Mouse (Mus musculus) left cerebral cortex, postnatal 10 days (tissue): ENCODE results near the gene Itga1. TPM values are rescaled to one million over a fixed set of nuclear protein-coding genes. Genes with fewer than 3 reads are reported as not detected.

Experiments
- DNase-seq, 2 experiments: peaks; one replicate each; pipeline ENCODE4 v3.0.0; 2021 to 2022; ENCODE audit warnings: low spot score in 2 of 2, mixed read lengths in 1 of 2; ENCODE audit errors: extremely low spot score in 1 of 2
- intact Hi-C: fragments of 180-260 bp; cut with DNase I; formaldehyde crosslinking; loops from one replicate; pipeline ENCODE4 v1.15.1; 2025
- total RNA-seq, 2 experiments: library from RNA; stranded (reverse); gene quantifications; 2 replicates each; pipeline ENCODE4 v1.2.3; 2021

The Itga1 gene
- total RNA-seq, 2 experiments from 2014 or later: 12.7 to 13.3 TPM

DNA sequence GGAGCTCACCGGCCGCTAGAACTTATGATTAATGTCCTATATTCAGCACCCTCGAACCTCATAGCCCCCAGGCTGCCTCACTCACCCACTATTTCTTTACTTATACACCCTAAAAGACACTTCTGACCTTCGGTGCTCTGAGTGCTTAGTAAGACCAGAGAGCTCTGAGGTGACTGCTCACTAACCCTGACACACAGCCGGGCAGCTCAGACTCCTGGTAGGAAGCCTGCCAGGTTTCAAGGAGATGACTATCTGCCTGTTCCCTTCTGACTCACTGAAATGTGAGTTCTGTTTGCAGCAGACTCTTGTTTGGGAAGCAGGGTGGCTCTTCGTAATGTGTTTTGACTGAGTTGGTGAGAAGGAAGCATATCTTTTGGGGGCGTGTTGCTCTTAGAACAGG lies 168.2 kb downstream of the Itga1 start:
- DNase-seq: no peak
- intact Hi-C loops: no loop called here

DNA sequence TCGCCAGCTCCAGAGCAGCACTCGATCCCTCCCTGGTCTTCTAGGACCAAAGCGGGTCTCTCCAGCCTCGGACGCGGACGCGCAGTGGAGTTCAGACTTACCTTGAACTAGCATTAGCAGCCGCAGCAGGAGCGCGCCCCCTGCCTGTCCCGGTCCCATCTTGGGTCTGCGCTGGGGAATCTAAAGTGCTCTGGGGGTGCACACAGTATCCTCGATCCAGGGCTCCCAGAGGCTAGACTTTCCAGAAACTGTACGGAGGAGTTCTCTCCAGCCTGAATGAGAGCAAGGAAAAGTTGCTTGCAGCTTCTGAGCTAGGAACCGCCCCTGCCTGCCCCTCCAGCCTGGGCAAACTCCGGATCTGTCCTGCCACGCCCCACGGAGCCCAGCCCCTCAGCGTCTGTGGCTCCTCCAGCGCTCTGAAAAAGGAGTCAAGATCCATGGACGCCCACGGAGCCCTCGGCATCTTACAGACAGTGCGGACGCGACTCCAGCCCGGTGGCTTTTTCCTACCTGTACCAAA lies 169.9 kb downstream of the Itga1 start, which contains the start of gene Itga2:
TSS of gene Itga2 (minus strand) at position 326 of the 520 bp plus-strand sequence.
- peak in 1 of 2 experiments; percentile 61 for DNase-seq
- intact Hi-C loops: no loop called here

DNA sequence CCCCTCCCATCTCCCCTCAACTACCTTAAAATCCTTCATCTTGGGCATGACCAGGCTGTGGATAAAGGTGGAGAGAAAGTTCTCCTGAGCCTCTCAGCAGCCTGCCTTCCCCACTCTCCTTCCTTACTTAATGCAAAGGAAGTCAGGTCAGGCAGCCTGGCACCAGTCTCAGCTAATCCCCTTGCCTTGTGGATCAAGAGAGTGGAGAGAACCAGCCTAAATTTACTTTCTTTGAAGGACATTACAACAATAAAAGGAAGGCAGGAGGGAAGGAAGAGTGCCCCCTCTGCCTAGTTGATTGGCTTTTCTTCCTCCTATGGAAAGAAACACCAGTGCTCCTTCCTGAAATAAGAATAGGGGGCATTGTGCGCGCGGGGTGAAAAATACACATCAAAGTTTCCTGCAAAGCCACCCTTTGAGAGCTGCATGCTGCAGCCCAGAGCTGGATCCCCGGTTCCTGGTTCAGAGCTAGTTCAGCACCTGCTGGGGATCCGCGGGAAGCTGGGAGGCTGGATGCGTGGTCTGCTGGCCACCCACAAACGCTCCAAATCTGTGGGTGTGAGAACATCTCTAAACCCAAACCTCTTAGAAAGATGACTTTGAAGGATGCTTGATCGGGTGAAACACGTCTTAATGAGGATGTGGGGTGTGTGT lies 170.6 kb downstream of the Itga1 start:
- peak in 1 of 2 experiments; percentile 18 for DNase-seq
- intact Hi-C loops: no loop called here

GRCm38 (mm10) chr13:114924785-114925184 lies 177.0 kb downstream of the Itga1 start:
- DNase-seq: no peak
- intact Hi-C loops: no loop called here

- intact Hi-C loops: no loop called here
- no peak for DNase-seq
These were observed 178.4 kb downstream of the Itga1 start for GRCm38 (mm10) chr13:114923331-114923730.

- intact Hi-C loops: no loop called here
- DNase-seq: no peak
These were observed 186.0 kb downstream of the Itga1 start for GRCm38 (mm10) chr13:114915767-114916166.

DNA sequence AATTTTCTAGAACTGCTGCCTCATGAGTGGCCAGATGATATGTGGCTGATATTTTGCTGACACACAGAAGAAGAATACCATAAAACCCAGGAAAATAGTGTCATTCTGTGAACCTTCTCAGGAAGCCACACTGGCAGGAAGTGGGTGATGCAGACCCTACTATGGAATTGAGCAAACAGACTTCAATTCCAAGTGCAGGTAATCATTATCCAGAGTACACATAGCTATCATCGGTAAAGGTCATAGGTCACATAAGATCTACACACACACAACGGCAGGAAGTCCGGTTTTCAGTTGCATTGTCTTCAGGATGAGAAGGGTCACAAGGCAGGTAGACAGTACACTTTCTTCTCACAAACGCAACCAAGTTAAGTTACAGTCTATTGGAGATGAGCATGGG lies 186.8 kb downstream of the Itga1 start:
- intact Hi-C loops: no loop called here
- no peak for DNase-seq

DNA sequence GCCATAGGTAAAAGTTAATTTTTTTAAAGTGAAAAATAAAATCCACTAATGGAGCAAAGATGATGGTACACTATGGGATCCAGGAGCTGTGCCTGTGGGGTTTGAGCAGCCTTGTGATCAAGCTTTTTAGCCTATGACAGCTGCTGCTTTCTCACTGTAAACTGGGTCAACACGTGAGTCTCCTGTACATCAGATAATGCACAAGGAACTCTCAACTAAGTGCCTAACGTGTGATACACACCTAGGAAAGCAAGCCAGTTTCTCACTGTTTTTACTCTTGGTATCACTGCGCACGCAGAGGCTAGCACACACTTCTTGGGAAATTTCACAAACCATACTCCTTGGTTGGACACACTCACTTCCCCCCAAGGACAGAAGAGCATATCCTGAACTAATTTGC lies 187.2 kb downstream of the Itga1 start:
- no peak for DNase-seq
- intact Hi-C loops: no loop called here

- no peak for DNase-seq
- intact Hi-C loops: no loop called here
These were observed 191.1 kb downstream of the Itga1 start for GRCm38 (mm10) chr13:114910629-114911028.

GRCm38 (mm10) chr13:114909514-114909913 lies 192.2 kb downstream of the Itga1 start:
- no peak for DNase-seq
- intact Hi-C loops: no loop called here

GRCm38 (mm10) chr13:114907876-114908275 lies 193.9 kb downstream of the Itga1 start:
- no peak for DNase-seq
- intact Hi-C loops: no loop called here

Other genes with a start within 250 kb of the Itga1 start
- under 1 TPM; 0.32 to 0.58 TPM for gene Itga2, start 169.9 kb downstream of the Itga1 start, total RNA-seq
- 10 to 100 TPM; 21.7 to 23.3 TPM for gene Pelo, start 11.8 kb downstream of the Itga1 start, total RNA-seq
- gene Gm49395, start within 50 bp of the Itga1 start, total RNA-seq: 1 to 10 TPM; 1.5 to 5.6 TPM